Mouse (Mus musculus) embryonic facial prominence, embryonic 10.5 days (tissue): ENCODE measurements around the gene Cacna2d2. TPM values are rescaled to one million over a fixed set of nuclear protein-coding genes. Genes with fewer than 3 reads are reported as not detected.

Source experiments
- DNase-seq: peaks from one replicate; pipeline ENCODE4 v3.0.0-alpha.2; 2017; ENCODE audit warnings: low spot score
- H3K27ac ChIP-seq: fragments of 300-500 bp; sonication (generic); replicated peaks from 2 replicates; pipeline ENCODE4 v1.5.1; 2016; ENCODE audit warnings: mild to moderate bottlenecking
- H3K27me3 ChIP-seq: fragments of 300-500 bp; sonication (generic); replicated peaks from 2 replicates; pipeline ENCODE4 v1.6.1; 2016; ENCODE audit warnings: low read depth, mild to moderate bottlenecking; ENCODE audit not compliant: poor library complexity, severe bottlenecking
- H3K36me3 ChIP-seq: fragments of 300-500 bp; sonication (generic); replicated peaks from 2 replicates; pipeline ENCODE4 v1.6.1; 2016; ENCODE audit warnings: mild to moderate bottlenecking, moderate library complexity
- H3K4me1 ChIP-seq: fragments of 300-500 bp; sonication (generic); 2 replicates; pipeline ENCODE4 v1.6.1; 2016
- H3K4me3 ChIP-seq: fragments of 300-500 bp; sonication (generic); 2 replicates; pipeline ENCODE4 v1.5.1; 2016; ENCODE audit warnings: mild to moderate bottlenecking, moderate library complexity
- H3K9me3 ChIP-seq: fragments of 300-500 bp; sonication (generic); 2 replicates; pipeline ENCODE4 v1.6.1; 2016; ENCODE audit warnings: mild to moderate bottlenecking
- WGBS: fragments of 180-500 bp; shearing (Covaris S2); methylation state at CpG from one replicate; pipeline ENCODE4 v1.1.7; 2016; 5-methylcytosine and 5-hydroxymethylcytosine counted together
- polyA plus RNA-seq: library from polyadenylated mRNA; unstranded; fragments of >200 nt; fragmentation: Nextera tagmentation; extraction: Ambion mirVana; gene quantifications from 2 replicates; pipeline ENCODE4 v1.2.1, GENCODE M21; 2016

Gene Cacna2d2
- polyA plus RNA-seq, 1 experiment from 2014 or later, result 0.50 TPM

- Histone ChIP-seq H3K27ac (0 out of 2 replicates have a peak overlapping the region, but pooled peaks have one; percentile 19), H3K27me3 (0 out of 2 replicates have a peak, but pooled peaks cover 14% of the 10 kb centered on the region), H3K4me3 (no peak overlapping the region), H3K4me1 (peaks cover 46% of the 10 kb centered on the region), H3K9me3 (no peaks in the 10 kb centered on the region), H3K36me3 (no peaks in the 10 kb centered on the region)
- WGBS, result 75% methylated on average over 16 of the region's 16 CpGs
- DNase-seq, result no peak
Observed at GRCm38 (mm10) chr9:107512326-107512725, 112.9 kb downstream of the Cacna2d2 start.

DNA sequence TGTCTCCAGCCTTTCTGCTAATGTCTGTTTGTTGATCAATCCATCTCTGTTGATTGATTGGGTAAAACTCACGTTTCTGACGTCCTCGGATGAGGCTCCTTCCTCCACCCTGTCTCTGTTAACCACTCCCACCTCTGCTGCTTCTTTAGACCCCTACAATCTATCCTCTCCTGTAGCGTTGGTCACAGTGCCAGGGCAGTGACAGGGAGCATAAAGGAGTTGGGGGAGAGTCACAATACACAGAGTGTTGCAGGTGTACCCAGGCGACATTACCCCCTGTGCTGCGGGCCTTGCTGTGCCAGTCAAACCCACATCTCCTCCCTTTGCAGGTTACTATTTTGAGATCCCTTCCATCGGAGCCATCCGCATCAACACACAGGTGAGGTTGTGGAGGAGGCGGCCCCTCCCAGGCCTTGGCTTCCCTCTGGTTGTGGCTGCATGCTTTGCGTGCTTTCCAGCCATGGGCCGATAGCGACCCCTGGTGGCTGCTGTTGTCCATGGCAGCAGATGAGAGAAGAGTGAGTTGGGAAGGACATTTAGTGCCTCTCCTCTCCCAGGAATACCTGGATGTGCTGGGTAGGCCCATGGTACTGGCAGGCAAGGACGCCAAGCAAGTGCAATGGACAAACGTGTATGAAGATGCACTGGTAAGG lies 115.0 kb downstream of the Cacna2d2 start:
- no peaks in the 10 kb centered on the region for H3K9me3 ChIP-seq
- peak; percentile 90 for DNase-seq
- H3K27ac ChIP-seq, result no peak overlapping the region
- no peak overlapping the region for H3K4me3 ChIP-seq
- H3K36me3 ChIP-seq, result no peaks in the 10 kb centered on the region
- H3K27me3 ChIP-seq, result 0 out of 2 replicates have a peak, but pooled peaks cover 18% of the 10 kb centered on the region
- peaks cover 41% of the 10 kb centered on the region for H3K4me1 ChIP-seq
- 26% methylated on average over 14 of the region's 14 CpGs for WGBS

GRCm38 (mm10) chr9:107520331-107520730 lies 120.9 kb downstream of the Cacna2d2 start:
- Histone ChIP-seq H3K36me3 (no peaks in the 10 kb centered on the region), H3K4me1 (peaks cover 30% of the 10 kb centered on the region), H3K27me3 (peaks cover 44% of the 10 kb centered on the region), H3K4me3 (no peak overlapping the region), H3K9me3 (no peaks in the 10 kb centered on the region), H3K27ac (no peak overlapping the region; the same call in 1 of the 2 replicates)
- DNase-seq, result no peak
- 65% methylated on average over 6 of the region's 6 CpGs for WGBS

DNA sequence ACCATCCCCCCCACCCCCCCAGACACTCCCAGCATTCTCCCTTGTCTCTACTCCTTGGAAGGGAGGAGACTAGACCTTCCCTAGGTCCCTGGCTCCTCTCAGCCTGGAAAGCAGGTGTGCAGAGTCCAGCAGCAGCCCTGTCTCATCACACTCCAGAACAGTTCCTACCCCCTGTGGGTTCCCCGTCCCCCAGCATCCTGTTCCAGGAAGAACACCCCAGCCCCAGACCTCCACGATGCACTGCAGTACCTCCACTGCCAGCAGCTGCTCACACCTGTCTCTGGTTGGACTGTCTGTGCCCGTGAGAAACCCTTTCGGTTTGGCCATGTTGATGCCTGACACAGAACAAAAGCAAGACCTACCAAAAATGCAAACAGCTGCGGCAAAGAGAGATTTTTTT lies 121.8 kb downstream of the Cacna2d2 start:
- Histone ChIP-seq H3K4me1 (peaks cover 32% of the 10 kb centered on the region), H3K27ac (no peak overlapping the region), H3K9me3 (no peaks in the 10 kb centered on the region), H3K27me3 (peaks cover 53% of the 10 kb centered on the region), H3K4me3 (no peak overlapping the region), H3K36me3 (no peaks in the 10 kb centered on the region)
- no peak for DNase-seq
- 67% methylated on average over 5 of the region's 5 CpGs for WGBS

GRCm38 (mm10) chr9:107521711-107522399 lies 122.4 kb downstream of the Cacna2d2 start:
- WGBS, result 23% methylated on average over 25 of the region's 25 CpGs
- peaks cover 59% of the 10 kb centered on the region for H3K27me3 ChIP-seq
- H3K4me1 ChIP-seq, result peaks cover 39% of the 10 kb centered on the region
- peak overlapping the region; percentile 76 for H3K27ac ChIP-seq
- no peaks in the 10 kb centered on the region for H3K36me3 ChIP-seq
- H3K4me3 ChIP-seq, result peak overlapping the region; percentile 44
- DNase-seq, result peak; percentile 51
- H3K9me3 ChIP-seq, result no peaks in the 10 kb centered on the region

DNA sequence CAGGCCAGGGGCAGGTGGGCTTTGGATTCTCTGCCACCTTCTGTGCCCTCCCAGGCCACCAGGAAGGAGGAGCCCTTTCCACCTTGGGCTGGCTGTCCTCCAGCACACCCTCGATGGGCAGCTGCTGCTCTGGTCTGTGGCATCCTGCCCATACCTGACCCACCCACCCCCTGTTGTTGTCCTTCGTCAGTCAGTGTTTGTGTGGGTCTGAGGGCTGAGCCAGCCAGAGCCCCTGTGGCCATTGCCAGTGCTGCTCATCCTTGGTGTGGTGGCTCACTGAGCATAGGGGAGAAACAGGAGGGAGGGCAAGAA lies 122.9 kb downstream of the Cacna2d2 start:
- WGBS, result 44% methylated on average over 2 of the region's 2 CpGs
- H3K36me3 ChIP-seq, result no peaks in the 10 kb centered on the region
- no peaks in the 10 kb centered on the region for H3K9me3 ChIP-seq
- H3K27me3 ChIP-seq, result peaks cover 64% of the 10 kb centered on the region
- peak overlapping the region; percentile 44 for H3K4me3 ChIP-seq
- peak overlapping the region; percentile 76 for H3K27ac ChIP-seq
- no peak for DNase-seq
- H3K4me1 ChIP-seq, result peaks cover 39% of the 10 kb centered on the region

DNA sequence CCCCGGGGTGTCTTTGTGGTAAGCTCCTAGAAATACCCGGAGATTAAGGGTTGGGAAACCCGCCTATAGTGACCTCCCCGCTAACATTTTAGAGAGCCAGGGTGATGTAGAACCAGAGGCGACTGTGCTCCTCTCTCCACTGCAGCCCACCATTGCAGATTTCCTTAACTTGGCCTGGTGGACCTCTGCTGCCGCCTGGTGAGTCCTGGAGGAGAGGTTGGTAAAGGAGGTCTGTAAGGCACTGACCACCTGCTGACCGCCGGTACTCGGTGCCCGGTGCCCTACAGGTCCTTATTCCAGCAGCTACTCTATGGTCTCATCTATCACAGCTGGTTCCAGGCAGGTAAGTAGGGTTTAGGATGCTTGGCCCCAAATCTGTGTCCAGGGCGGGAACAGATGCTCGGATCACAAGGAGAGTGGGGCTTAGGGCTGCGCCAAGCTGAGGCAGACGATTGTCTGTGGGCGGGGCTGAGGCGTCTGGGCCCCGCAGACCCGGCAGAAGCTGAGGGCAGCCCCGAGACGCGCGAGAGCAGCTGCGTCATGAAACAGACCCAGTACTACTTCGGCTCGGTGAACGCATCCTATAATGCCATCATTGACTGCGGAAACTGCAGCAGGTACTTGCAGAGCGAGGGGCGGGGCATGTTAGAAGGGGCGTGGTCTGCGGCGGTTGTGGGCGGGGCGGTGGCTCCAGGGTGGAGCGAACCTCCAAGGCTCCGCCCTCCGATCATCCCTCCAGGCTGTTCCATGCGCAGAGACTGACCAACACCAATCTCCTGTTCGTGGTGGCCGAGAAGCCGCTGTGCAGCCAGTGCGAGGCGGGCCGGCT lies 127.0 kb downstream of the Cacna2d2 start:
- Histone ChIP-seq H3K9me3 (no peaks in the 10 kb centered on the region), H3K27ac (peak overlapping the region; percentile 48; the same call in 1 of the 2 replicates), H3K4me3 (peak overlapping the region; percentile 59), H3K4me1 (peaks cover 29% of the 10 kb centered on the region), H3K36me3 (no peaks in the 10 kb centered on the region), H3K27me3 (peaks cover 79% of the 10 kb centered on the region)
- DNase-seq, result peak; percentile 90
- 4% methylated on average over 44 of the region's 44 CpGs for WGBS

GRCm38 (mm10) chr9:107533791-107534407 lies 134.5 kb downstream of the Cacna2d2 start, which contains the start of gene Tmem115:
TSS of gene Tmem115 (plus strand) at chr9:107533945.
- Histone ChIP-seq H3K27ac (peak within 1 kb of the TSS; percentile 84), H3K4me3 (peak within 1 kb of the TSS; percentile 93), H3K4me1 (peaks cover 40% of the 10 kb centered on the region), H3K36me3 (peaks cover 25% of the 10 kb centered on the region), H3K9me3 (no peaks in the 10 kb centered on the region), H3K27me3 (peaks cover 9% of the 10 kb centered on the region; the same call in 1 of the 2 replicates)
- WGBS, result under 1% methylated on average over 48 of the region's 48 CpGs
- peak; percentile 94 for DNase-seq

DNA sequence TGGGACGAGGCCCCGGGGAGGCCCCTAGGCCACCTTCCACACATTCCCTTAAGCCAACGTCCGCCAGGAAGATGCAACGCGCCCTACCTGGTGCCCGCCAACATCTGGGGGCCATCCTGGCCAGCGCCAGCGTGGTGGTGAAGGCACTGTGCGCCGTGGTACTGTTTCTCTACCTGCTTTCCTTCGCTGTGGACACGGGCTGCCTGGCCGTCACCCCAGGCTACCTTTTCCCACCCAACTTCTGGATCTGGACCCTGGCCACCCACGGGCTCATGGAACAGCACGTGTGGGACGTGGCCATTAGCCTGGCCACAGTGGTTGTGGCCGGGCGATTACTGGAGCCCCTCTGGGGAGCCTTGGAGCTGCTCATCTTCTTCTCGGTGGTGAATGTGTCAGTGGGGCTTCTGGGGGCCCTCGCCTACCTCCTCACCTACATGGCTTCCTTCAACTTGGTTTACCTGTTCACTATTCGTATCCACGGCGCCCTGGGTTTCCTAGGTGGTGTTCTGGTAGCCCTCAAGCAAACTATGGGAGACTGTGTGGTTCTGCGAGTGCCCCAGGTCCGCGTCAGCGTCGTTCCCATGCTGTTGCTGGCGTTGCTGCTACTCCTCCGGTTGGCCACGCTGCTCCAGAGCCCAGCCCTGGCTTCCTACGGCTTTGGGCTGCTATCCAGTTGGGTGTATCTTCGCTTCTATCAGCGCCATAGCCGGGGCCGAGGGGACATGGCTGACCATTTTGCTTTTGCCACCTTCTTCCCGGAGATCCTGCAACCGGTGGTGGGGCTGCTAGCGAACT lies 135.2 kb downstream of the Cacna2d2 start:
- 1% methylated on average over 40 of the region's 40 CpGs for WGBS
- H3K27me3 ChIP-seq, result peaks cover 5% of the 10 kb centered on the region; the same call in 1 of the 2 replicates
- peak overlapping the region; percentile 84 for H3K27ac ChIP-seq
- H3K36me3 ChIP-seq, result peaks cover 32% of the 10 kb centered on the region
- no peaks in the 10 kb centered on the region for H3K9me3 ChIP-seq
- peak; percentile 42 for DNase-seq
- peaks cover 40% of the 10 kb centered on the region for H3K4me1 ChIP-seq
- H3K4me3 ChIP-seq, result peak overlapping the region; percentile 93

DNA sequence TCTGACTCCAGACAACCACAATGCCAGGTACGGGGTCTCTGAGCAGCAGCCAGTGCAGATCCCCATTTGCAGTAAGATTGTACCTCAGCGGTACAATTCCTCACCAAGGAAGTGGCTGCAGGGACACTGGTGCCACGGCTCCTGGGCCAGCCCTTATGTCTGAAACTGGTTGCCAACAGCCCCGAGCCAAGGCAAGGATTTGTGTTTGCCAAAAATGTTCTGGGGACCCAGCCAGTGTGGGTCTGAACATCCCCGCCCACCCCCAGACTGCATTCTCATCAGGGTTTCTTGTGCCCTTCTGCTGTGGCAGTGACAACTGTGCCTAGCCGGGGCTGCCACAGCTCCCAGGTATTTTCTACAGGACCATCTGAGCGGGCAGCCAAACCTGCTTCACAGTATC lies 138.8 kb downstream of the Cacna2d2 start:
- Histone ChIP-seq H3K4me3 (no peak overlapping the region), H3K9me3 (no peaks in the 10 kb centered on the region), H3K36me3 (peaks cover 40% of the 10 kb centered on the region), H3K4me1 (peaks cover 68% of the 10 kb centered on the region), H3K27ac (no peak overlapping the region), H3K27me3 (no peaks in the 10 kb centered on the region)
- no peak for DNase-seq
- 92% methylated on average over 7 of the region's 7 CpGs for WGBS

DNA sequence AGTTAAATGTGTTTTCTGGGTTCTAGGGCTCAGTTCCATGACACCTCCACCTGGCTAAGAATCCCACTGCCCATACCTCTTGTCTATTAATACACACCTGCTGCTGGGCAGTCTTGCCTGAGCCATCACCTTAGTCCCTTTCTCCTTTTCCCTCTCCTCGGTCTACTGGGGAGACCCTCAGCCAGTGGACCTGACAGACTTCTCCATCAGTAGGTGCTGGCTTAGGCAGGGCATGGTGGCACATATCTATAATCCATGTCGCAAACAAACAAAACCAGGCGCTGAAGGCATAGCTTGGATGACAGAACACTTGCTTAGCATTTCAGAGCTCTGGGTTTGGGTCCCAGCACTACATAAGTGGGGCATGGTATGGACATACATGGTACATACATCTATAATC lies 139.3 kb downstream of the Cacna2d2 start:
- no peak for DNase-seq
- no peaks in the 10 kb centered on the region for H3K27me3 ChIP-seq
- H3K36me3 ChIP-seq, result peaks cover 45% of the 10 kb centered on the region
- H3K4me3 ChIP-seq, result no peak overlapping the region
- peaks cover 67% of the 10 kb centered on the region for H3K4me1 ChIP-seq
- no peak overlapping the region for H3K27ac ChIP-seq
- no peaks in the 10 kb centered on the region for H3K9me3 ChIP-seq
- 91% methylated on average over 3 of the region's 3 CpGs for WGBS
